ENCODE assay signal across 13 mouse cellular contexts in genomic region chr3:95639694-95640093, GRCm38 (mm10). TPM values are rescaled to one million over a fixed set of nuclear protein-coding genes. Genes with fewer than 3 reads are reported as not detected.
DNase-seq lines count a peak whose midpoint lies in the region; ATAC-seq and TF ChIP-seq lines count a peak whose summit lies in the region.
"Had no signal": no experiment of that assay in that cellular context is flagged by ENCODE, and none has a peak within 500 bp of the region (broad histone marks: within the 10 kb centered on the region; RNA-seq: fewer than 3 reads in every experiment).

No protein-coding gene starts in this region.

- DNase-seq in lung, postnatal 0 days (ENCODE audit: low spot score): no peak
- DNase-seq in lung, postnatal 14 days: no peak
- no peak for DNase-seq in ES-E14 (ENCODE audit: low read depth, low spot score)
- no peak for DNase-seq in liver, postnatal 0 days
- DNase-seq in frontal cortex, adult 2 months (ENCODE audit: extremely low spot score in 1 of 2, low spot score in 1 of 2): no peak
- no peak for DNase-seq in forebrain, embryonic 11.5 days (ENCODE audit: low spot score)
- DNase-seq: adrenal gland, postnatal 25 days; cerebellum, postnatal 14 days; liver, embryonic 13.5 days; midbrain, embryonic 14.5 days had no signal

- in situ Hi-C loops in ES-E14 (cut with MboI; ENCODE audit: low sequenced_read_pairs in 2 of 2, unreplicated experiment in 2 of 2): no loop called here

- no peaks in the 10 kb centered on the region for H3K27me3 ChIP-seq in intestine, postnatal 0 days (replicated peaks; ENCODE audit: control insufficient read depth, insufficient read depth, low read length)
- no peaks in the 10 kb centered on the region for H3K27me3 ChIP-seq in intestine, embryonic 16.5 days (replicated peaks; ENCODE audit: control insufficient read depth, insufficient read depth, low read length)
- H3K27me3 ChIP-seq in lung, postnatal 0 days (replicated peaks; ENCODE audit: insufficient read depth, low read length): no peaks in the 10 kb centered on the region
- H3K27me3 ChIP-seq in liver, postnatal 0 days (ENCODE audit: insufficient read depth, low read length): no peaks in the 10 kb centered on the region
- H3K27me3 ChIP-seq in forebrain, embryonic 11.5 days (ENCODE audit: control insufficient read depth, insufficient read depth, low read length): no peaks in the 10 kb centered on the region
- H3K27me3 ChIP-seq: liver, embryonic 13.5 days had no signal

- 81% methylated on average over 1 of the region's 1 CpGs for WGBS in intestine, postnatal 0 days
- 90% methylated on average over 1 of the region's 1 CpGs for WGBS in intestine, embryonic 16.5 days
- 72% methylated on average over 1 of the region's 1 CpGs for WGBS in lung, postnatal 0 days
- WGBS in liver, postnatal 0 days (ENCODE audit: insufficient replicate concordance): 79% methylated on average over 1 of the region's 1 CpGs
- WGBS in forebrain, embryonic 11.5 days: 86% methylated on average over 1 of the region's 1 CpGs

- H3K36me3 ChIP-seq in intestine, postnatal 0 days (ENCODE audit: control insufficient read depth, insufficient read depth): peaks cover 18% of the 10 kb centered on the region; the same call in 1 of the 2 replicates
- peaks cover 5% of the 10 kb centered on the region; the same call in 1 of the 2 replicates for H3K36me3 ChIP-seq in intestine, embryonic 16.5 days (ENCODE audit: control insufficient read depth, insufficient read depth, low read length)
- peaks cover 8% of the 10 kb centered on the region; the same call in 1 of the 2 replicates for H3K36me3 ChIP-seq in lung, postnatal 0 days (ENCODE audit: insufficient read depth, low read length)
- H3K36me3 ChIP-seq in ES-E14 (ENCODE audit: control insufficient read depth, insufficient read depth, low read length, poor library complexity, severe bottlenecking): peaks cover 6% of the 10 kb centered on the region; the same call in 1 of the 2 replicates
- peaks cover 11% of the 10 kb centered on the region for H3K36me3 ChIP-seq in liver, postnatal 0 days (replicated peaks; ENCODE audit: insufficient read depth, low read length)
- peaks cover 3% of the 10 kb centered on the region; the same call in 1 of the 2 replicates for H3K36me3 ChIP-seq in forebrain, embryonic 11.5 days (ENCODE audit: control insufficient read depth, insufficient read depth, low read length)

- no peak overlapping the region for H3K9ac ChIP-seq in intestine, postnatal 0 days (ENCODE audit: low read depth, low read length)
- no peak overlapping the region for H3K9ac ChIP-seq in intestine, embryonic 16.5 days (ENCODE audit: low read depth, low read length)
- no peak overlapping the region for H3K9ac ChIP-seq in lung, postnatal 0 days (replicated peaks; ENCODE audit: low read depth)
- no peak overlapping the region for H3K9ac ChIP-seq in ES-E14 (ENCODE audit: insufficient read depth, low read depth, low read length, poor library complexity, severe bottlenecking)
- no peak overlapping the region for H3K9ac ChIP-seq in liver, postnatal 0 days (replicated peaks)
- no peak overlapping the region for H3K9ac ChIP-seq in forebrain, embryonic 11.5 days (ENCODE audit: low read length)
- H3K9ac ChIP-seq: liver, embryonic 13.5 days had no signal

- peak; percentile 45 for TF ChIP-seq CTCF in intestine, postnatal 0 days (IDR thresholded peaks at IDR 0.05; ENCODE audit: low read depth)
- peak; percentile 44 for TF ChIP-seq CTCF in lung, postnatal 0 days (IDR thresholded peaks at IDR 0.05)
- TF ChIP-seq CTCF in liver, postnatal 0 days (IDR thresholded peaks at IDR 0.05; ENCODE audit: low read depth): peak; percentile 47

- TF ChIP-seq EP300 in lung, postnatal 0 days (IDR thresholded peaks at IDR 0.05): no peak
- TF ChIP-seq EP300 in liver, postnatal 0 days (IDR thresholded peaks at IDR 0.05; ENCODE audit: low read depth): no peak

- no peak overlapping the region for H3K4me3 ChIP-seq in intestine, postnatal 0 days (ENCODE audit: low read depth, low read length)
- H3K4me3 ChIP-seq in intestine, embryonic 16.5 days (ENCODE audit: low read length): no peak overlapping the region
- no peak overlapping the region for H3K4me3 ChIP-seq in lung, postnatal 0 days (ENCODE audit: low read depth, low read length)
- no peak overlapping the region for H3K4me3 ChIP-seq in ES-E14 (ENCODE audit: insufficient read depth in 1 of 2, low read depth in 1 of 2, low read length in 2 of 2, poor library complexity in 1 of 2, severe bottlenecking in 1 of 2)
- no peak overlapping the region for H3K4me3 ChIP-seq in liver, postnatal 0 days (ENCODE audit: low read depth, low read length)
- no peak overlapping the region for H3K4me3 ChIP-seq in forebrain, embryonic 11.5 days (ENCODE audit: low read depth, low read length)
- H3K4me3 ChIP-seq: liver, embryonic 13.5 days had no signal

- ATAC-seq in intestine, postnatal 0 days: no peak
- ATAC-seq in intestine, embryonic 16.5 days: no peak
- no peak for ATAC-seq in lung, postnatal 0 days
- ATAC-seq in liver, postnatal 0 days: no peak
- ATAC-seq in forebrain, embryonic 11.5 days (replicated peaks; ENCODE audit: low FRiP score): no peak
- ATAC-seq: inflammation-experienced regulatory T-cells, adult 6 months had no signal

- no peak overlapping the region for H3K4me2 ChIP-seq in intestine, postnatal 0 days (replicated peaks; ENCODE audit: low read depth)
- H3K4me2 ChIP-seq in intestine, embryonic 16.5 days (ENCODE audit: low read depth, low read length): no peak overlapping the region
- no peak overlapping the region for H3K4me2 ChIP-seq in lung, postnatal 0 days (replicated peaks; ENCODE audit: low read depth, low read length)
- no peak overlapping the region for H3K4me2 ChIP-seq in liver, postnatal 0 days (ENCODE audit: low read depth, low read length)
- H3K4me2 ChIP-seq in forebrain, embryonic 11.5 days (ENCODE audit: low read depth, low read length, severe bottlenecking): no peak overlapping the region
- H3K4me2 ChIP-seq: liver, embryonic 13.5 days had no signal

- no peaks in the 10 kb centered on the region; the same call in 1 of the 2 replicates for H3K4me1 ChIP-seq in intestine, postnatal 0 days (replicated peaks; ENCODE audit: control insufficient read depth, insufficient read depth, low read length)
- H3K4me1 ChIP-seq in intestine, embryonic 16.5 days (ENCODE audit: control insufficient read depth, insufficient read depth, low read length): no peaks in the 10 kb centered on the region
- H3K4me1 ChIP-seq in lung, postnatal 0 days (ENCODE audit: insufficient read depth, low read depth, low read length): no peaks in the 10 kb centered on the region
- H3K4me1 ChIP-seq in ES-E14 (ENCODE audit: control insufficient read depth in 2 of 2, insufficient read depth in 2 of 2, low read length in 2 of 2, poor library complexity in 1 of 2): peaks cover 27 to 35% of the 10 kb centered on the region in 2 experiments
- H3K4me1 ChIP-seq in liver, postnatal 0 days (ENCODE audit: insufficient read depth): peaks cover 21% of the 10 kb centered on the region
- H3K4me1 ChIP-seq in forebrain, embryonic 11.5 days (replicated peaks; ENCODE audit: control insufficient read depth, insufficient read depth, low read length): no peaks in the 10 kb centered on the region

- H3K9me3 ChIP-seq in intestine, postnatal 0 days (ENCODE audit: control insufficient read depth): no peaks in the 10 kb centered on the region
- no peaks in the 10 kb centered on the region for H3K9me3 ChIP-seq in intestine, embryonic 16.5 days (ENCODE audit: control insufficient read depth, low read length)
- no peaks in the 10 kb centered on the region for H3K9me3 ChIP-seq in lung, postnatal 0 days (ENCODE audit: low read length)
- H3K9me3 ChIP-seq in ES-E14 (ENCODE audit: control insufficient read depth, insufficient read depth, low read depth, low read length): no peaks in the 10 kb centered on the region
- no peaks in the 10 kb centered on the region for H3K9me3 ChIP-seq in liver, postnatal 0 days (ENCODE audit: low read length)
- H3K9me3 ChIP-seq in forebrain, embryonic 11.5 days (ENCODE audit: control insufficient read depth, low read length): no peaks in the 10 kb centered on the region
- H3K9me3 ChIP-seq: liver, embryonic 13.5 days had no signal

- no peak overlapping the region for H3K27ac ChIP-seq in intestine, postnatal 0 days (ENCODE audit: low read depth, low read length)
- no peak overlapping the region for H3K27ac ChIP-seq in intestine, embryonic 16.5 days (ENCODE audit: low read length)
- no peak overlapping the region for H3K27ac ChIP-seq in lung, postnatal 0 days (ENCODE audit: low read length)
- H3K27ac ChIP-seq in ES-E14 (ENCODE audit: insufficient read depth, low read depth, low read length, poor library complexity, severe bottlenecking): peak overlapping the region; percentile 14; the same call in 1 of the 2 replicates
- no peak overlapping the region for H3K27ac ChIP-seq in liver, postnatal 0 days (ENCODE audit: low read depth)
- H3K27ac ChIP-seq in forebrain, embryonic 11.5 days (ENCODE audit: low read depth, low read length): no peak overlapping the region
- H3K27ac ChIP-seq: liver, embryonic 13.5 days had no signal

RNA-seq across cellular contexts. Expression of gene Ensa, which starts 14.9 kb away (rescaled TPM):
- 44.0 and 48.2 TPM in 2 replicates for polyA plus RNA-seq in intestine, postnatal 0 days (2015; fragmentation: Nextera tagmentation; extraction: Ambion mirVana)
- polyA plus RNA-seq in intestine, embryonic 16.5 days (2015; fragmentation: Nextera tagmentation; extraction: Ambion mirVana): 67.3 and 69.9 TPM in 2 replicates
- 48.2 and 52.0 TPM in 2 replicates for polyA plus RNA-seq in lung, postnatal 0 days (2015; fragmentation: Nextera tagmentation; extraction: Ambion mirVana)
- 54.1 and 56.8 TPM in 2 replicates for total RNA-seq in ES-E14 (2012; rRNA removed)
- polyA plus RNA-seq in liver, postnatal 0 days (2015; fragmentation: Nextera tagmentation; extraction: Ambion mirVana): 20.1 and 23.9 TPM in 2 replicates
- 154 and 164 TPM in 2 replicates for polyA plus RNA-seq in frontal cortex, adult 2 months (2012; rRNA removed)
- 85.1 and 94.3 TPM in 2 replicates for polyA plus RNA-seq in forebrain, embryonic 11.5 days (2014; fragmentation: Nextera tagmentation; extraction: Ambion mirVana)

RNA-seq across cellular contexts. Expression of gene Mcl1, which starts 18.9 kb away (rescaled TPM):
- 52.4 and 53.3 TPM in 2 replicates for polyA plus RNA-seq in intestine, postnatal 0 days (2015; fragmentation: Nextera tagmentation; extraction: Ambion mirVana)
- polyA plus RNA-seq in intestine, embryonic 16.5 days (2015; fragmentation: Nextera tagmentation; extraction: Ambion mirVana): 14.7 and 17.0 TPM in 2 replicates
- 99.6 and 101 TPM in 2 replicates for polyA plus RNA-seq in lung, postnatal 0 days (2015; fragmentation: Nextera tagmentation; extraction: Ambion mirVana)
- total RNA-seq in ES-E14 (2012; rRNA removed): 207 and 253 TPM in 2 replicates
- polyA plus RNA-seq in liver, postnatal 0 days (2015; fragmentation: Nextera tagmentation; extraction: Ambion mirVana): 36.2 and 38.2 TPM in 2 replicates
- polyA plus RNA-seq in frontal cortex, adult 2 months (2012; rRNA removed): 43.3 and 47.0 TPM in 2 replicates
- 66.8 and 69.9 TPM in 2 replicates for polyA plus RNA-seq in forebrain, embryonic 11.5 days (2014; fragmentation: Nextera tagmentation; extraction: Ambion mirVana)

RNA-seq across cellular contexts. Expression of gene Adamtsl4, which starts 48.0 kb away (rescaled TPM):
- 3.2 and 3.8 TPM in 2 replicates for polyA plus RNA-seq in intestine, postnatal 0 days (2015; fragmentation: Nextera tagmentation; extraction: Ambion mirVana)
- 2.5 and 3.2 TPM in 2 replicates for polyA plus RNA-seq in intestine, embryonic 16.5 days (2015; fragmentation: Nextera tagmentation; extraction: Ambion mirVana)
- 11.8 and 13.2 TPM in 2 replicates for polyA plus RNA-seq in lung, postnatal 0 days (2015; fragmentation: Nextera tagmentation; extraction: Ambion mirVana)
- 1.9 and 5.0 TPM in 2 replicates for total RNA-seq in ES-E14 (2012; rRNA removed)
- 2.5 and 2.6 TPM in 2 replicates for polyA plus RNA-seq in liver, postnatal 0 days (2015; fragmentation: Nextera tagmentation; extraction: Ambion mirVana)
- polyA plus RNA-seq in frontal cortex, adult 2 months (2012; rRNA removed): 3.5 and 4.1 TPM in 2 replicates
- 0.64 and 1.6 TPM in 2 replicates for polyA plus RNA-seq in forebrain, embryonic 11.5 days (2014; fragmentation: Nextera tagmentation; extraction: Ambion mirVana)

RNA-seq across cellular contexts. Expression of gene Golph3l, which starts 51.0 kb away (rescaled TPM):
- polyA plus RNA-seq in intestine, postnatal 0 days (2015; fragmentation: Nextera tagmentation; extraction: Ambion mirVana): 26.9 and 27.6 TPM in 2 replicates
- 42.6 and 44.3 TPM in 2 replicates for polyA plus RNA-seq in intestine, embryonic 16.5 days (2015; fragmentation: Nextera tagmentation; extraction: Ambion mirVana)
- polyA plus RNA-seq in lung, postnatal 0 days (2015; fragmentation: Nextera tagmentation; extraction: Ambion mirVana): 23.1 and 25.3 TPM in 2 replicates
- 13.4 and 16.2 TPM in 2 replicates for total RNA-seq in ES-E14 (2012; rRNA removed)
- polyA plus RNA-seq in liver, postnatal 0 days (2015; fragmentation: Nextera tagmentation; extraction: Ambion mirVana): 11.1 and 11.3 TPM in 2 replicates
- polyA plus RNA-seq in frontal cortex, adult 2 months (2012; rRNA removed): 15.7 and 16.8 TPM in 2 replicates
- polyA plus RNA-seq in forebrain, embryonic 11.5 days (2014; fragmentation: Nextera tagmentation; extraction: Ambion mirVana): 35.1 and 36.1 TPM in 2 replicates
